Mouse (Mus musculus): Measurements from ENCODE around the gene Qsox1. TPM values are rescaled to one million over a fixed set of nuclear protein-coding genes. Genes with fewer than 3 reads are reported as not detected.

Qsox1 gene
- polyA plus RNA-seq, 1 experiment, result 70.3 TPM

DNA sequence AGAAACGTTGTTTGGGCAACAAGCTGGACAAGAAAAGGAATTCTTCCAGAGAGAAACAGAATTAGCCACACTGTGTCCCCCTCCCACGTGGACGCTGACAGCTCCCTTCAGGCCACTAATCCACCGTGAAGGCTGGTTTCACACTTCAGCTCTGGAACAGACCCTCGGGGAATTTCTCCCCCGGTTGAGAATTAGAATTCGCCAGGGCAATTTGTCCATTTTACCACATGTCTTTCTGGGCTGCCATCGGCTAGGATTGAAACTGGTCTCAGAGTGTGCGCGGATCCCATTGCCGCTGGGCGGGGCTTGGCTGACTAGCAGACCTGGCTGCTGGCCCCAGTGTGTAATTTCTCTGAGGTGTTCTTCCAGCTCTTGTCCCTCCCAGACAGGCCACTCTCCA lies 53.5 kb downstream of the Qsox1 start:
- no peaks in the 10 kb centered on the region for H3K79me2 ChIP-seq (ENCODE audit: control insufficient read depth, insufficient read depth)
- no peaks in the 10 kb centered on the region for H3K79me3 ChIP-seq (ENCODE audit: low read depth)
- H3ac ChIP-seq (ENCODE audit: control insufficient read depth, insufficient read length, low read depth), result no peak overlapping the region
- no peaks in the 10 kb centered on the region for H3K36me3 ChIP-seq (ENCODE audit: control insufficient read depth, insufficient read depth)
- TF ChIP-seq CTCF (IDR thresholded peaks at IDR 0.05; ENCODE audit: control insufficient read depth, insufficient read depth, insufficient read length), result no peak
- TF ChIP-seq MYOG (IDR thresholded peaks at IDR 0.05; ENCODE audit: control insufficient read depth, extremely low read depth, insufficient read length), result no peak
- no peak for TF ChIP-seq FOSL1 (IDR thresholded peaks at IDR 0.05; ENCODE audit: insufficient read depth, low read length, poor library complexity, severe bottlenecking)
- TF ChIP-seq USF1 (IDR thresholded peaks at IDR 0.05; ENCODE audit: low read depth), result no peak
- no peak for TF ChIP-seq MYOD1 (IDR thresholded peaks at IDR 0.05; ENCODE audit: control insufficient read depth, insufficient read length, low read depth)
- no peak for TF ChIP-seq CEBPB (IDR thresholded peaks at IDR 0.05; ENCODE audit: low read depth)
- no peak for TF ChIP-seq MAX (IDR thresholded peaks at IDR 0.05)
- no peak overlapping the region for H3K4me3 ChIP-seq (ENCODE audit: insufficient read depth, poor library complexity, severe bottlenecking)
- peaks cover 7% of the 10 kb centered on the region for H3K27me3 ChIP-seq (ENCODE audit: control insufficient read depth, insufficient read depth, insufficient read length)

GRCm38 (mm10) chr1:155758711-155759110 lies 54.0 kb downstream of the Qsox1 start:
- Histone ChIP-seq H3K27me3 (ENCODE audit: control insufficient read depth, insufficient read depth, insufficient read length) (peaks cover 8% of the 10 kb centered on the region), H3K79me3 (ENCODE audit: low read depth) (no peaks in the 10 kb centered on the region), H3K79me2 (ENCODE audit: control insufficient read depth, insufficient read depth) (no peaks in the 10 kb centered on the region), H3K4me3 (ENCODE audit: insufficient read depth, poor library complexity, severe bottlenecking) (no peak overlapping the region), H3K36me3 (ENCODE audit: control insufficient read depth, insufficient read depth) (no peaks in the 10 kb centered on the region), H3ac (ENCODE audit: control insufficient read depth, insufficient read length, low read depth) (no peak overlapping the region)
- TF ChIP-seq MYOD1 (IDR thresholded peaks at IDR 0.05; ENCODE audit: control insufficient read depth, insufficient read length, low read depth) (no peak), MYOG (IDR thresholded peaks at IDR 0.05; ENCODE audit: control insufficient read depth, extremely low read depth, insufficient read length) (no peak), USF1 (IDR thresholded peaks at IDR 0.05; ENCODE audit: low read depth) (no peak), CEBPB (IDR thresholded peaks at IDR 0.05; ENCODE audit: low read depth) (no peak)

GRCm38 (mm10) chr1:155757621-155758020 lies 55.1 kb downstream of the Qsox1 start:
- no peaks in the 10 kb centered on the region for H3K79me3 ChIP-seq (ENCODE audit: low read depth)
- no peak overlapping the region for H3ac ChIP-seq (ENCODE audit: control insufficient read depth, insufficient read length, low read depth)
- no peaks in the 10 kb centered on the region for H3K79me2 ChIP-seq (ENCODE audit: control insufficient read depth, insufficient read depth)
- no peak overlapping the region for H3K4me3 ChIP-seq (ENCODE audit: insufficient read depth, poor library complexity, severe bottlenecking)
- H3K27me3 ChIP-seq (ENCODE audit: control insufficient read depth, insufficient read depth, insufficient read length), result peaks cover 17% of the 10 kb centered on the region
- TF ChIP-seq CEBPB (IDR thresholded peaks at IDR 0.05; ENCODE audit: low read depth) (no peak), CTCF (IDR thresholded peaks at IDR 0.05; ENCODE audit: control insufficient read depth, insufficient read depth, insufficient read length) (no peak), MYOG (IDR thresholded peaks at IDR 0.05; ENCODE audit: control insufficient read depth, extremely low read depth, insufficient read length) (no peak), MAX (IDR thresholded peaks at IDR 0.05) (no peak), MYOD1 (IDR thresholded peaks at IDR 0.05; ENCODE audit: control insufficient read depth, insufficient read length, low read depth) (no peak), USF1 (IDR thresholded peaks at IDR 0.05; ENCODE audit: low read depth) (no peak), FOSL1 (IDR thresholded peaks at IDR 0.05; ENCODE audit: insufficient read depth, low read length, poor library complexity, severe bottlenecking) (no peak)
- H3K36me3 ChIP-seq (ENCODE audit: control insufficient read depth, insufficient read depth), result no peaks in the 10 kb centered on the region

DNA sequence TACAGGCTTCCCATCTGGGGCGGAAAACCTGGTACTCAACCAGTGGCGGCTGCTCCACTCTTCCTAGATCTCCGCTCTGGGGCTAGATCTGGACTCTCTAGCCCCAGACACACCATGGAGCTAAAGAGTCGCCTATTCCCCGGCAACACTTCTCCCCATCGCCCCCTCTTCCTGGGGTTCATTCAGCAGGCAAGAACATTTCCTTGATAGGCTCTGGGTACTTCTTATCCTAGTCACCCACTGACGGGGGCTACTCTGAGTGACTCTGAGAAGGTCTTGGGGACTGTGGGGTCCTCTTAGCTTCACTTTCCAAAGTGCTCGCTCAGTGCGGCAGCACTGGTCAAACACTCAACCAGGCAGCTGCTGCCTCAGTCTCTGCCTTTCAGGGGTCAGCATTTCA lies 59.3 kb downstream of the Qsox1 start:
- TF ChIP-seq USF1 (IDR thresholded peaks at IDR 0.05; ENCODE audit: low read depth), result no peak
- TF ChIP-seq CTCF (IDR thresholded peaks at IDR 0.05; ENCODE audit: control insufficient read depth, insufficient read depth, insufficient read length), result no peak
- TF ChIP-seq CEBPB (IDR thresholded peaks at IDR 0.05; ENCODE audit: low read depth), result no peak
- no peak for TF ChIP-seq MYOG (IDR thresholded peaks at IDR 0.05; ENCODE audit: control insufficient read depth, extremely low read depth, insufficient read length)
- Histone ChIP-seq H3K79me3 (ENCODE audit: low read depth) (no peaks in the 10 kb centered on the region), H3ac (ENCODE audit: control insufficient read depth, insufficient read length, low read depth) (no peak overlapping the region), H3K36me3 (ENCODE audit: control insufficient read depth, insufficient read depth) (no peaks in the 10 kb centered on the region), H3K27me3 (ENCODE audit: control insufficient read depth, insufficient read depth, insufficient read length) (peaks cover 46% of the 10 kb centered on the region), H3K79me2 (ENCODE audit: control insufficient read depth, insufficient read depth) (no peaks in the 10 kb centered on the region), H3K4me3 (ENCODE audit: insufficient read depth, poor library complexity, severe bottlenecking) (no peak overlapping the region)

- Histone ChIP-seq H3K79me2 (ENCODE audit: control insufficient read depth, insufficient read depth) (no peaks in the 10 kb centered on the region), H3K4me3 (ENCODE audit: insufficient read depth, poor library complexity, severe bottlenecking) (no peak within 1 kb of the TSS), H3K27me3 (ENCODE audit: control insufficient read depth, insufficient read depth, insufficient read length) (peaks cover 49% of the 10 kb centered on the region), H3K36me3 (ENCODE audit: control insufficient read depth, insufficient read depth) (no peaks in the 10 kb centered on the region), H3ac (ENCODE audit: control insufficient read depth, insufficient read length, low read depth) (no peak within 1 kb of the TSS), H3K79me3 (ENCODE audit: low read depth) (no peaks in the 10 kb centered on the region)
- TF ChIP-seq MAX (IDR thresholded peaks at IDR 0.05) (no peak), MYOD1 (IDR thresholded peaks at IDR 0.05; ENCODE audit: control insufficient read depth, insufficient read length, low read depth) (no peak), FOSL1 (IDR thresholded peaks at IDR 0.05; ENCODE audit: insufficient read depth, low read length, poor library complexity, severe bottlenecking) (no peak), CTCF (IDR thresholded peaks at IDR 0.05; ENCODE audit: control insufficient read depth, insufficient read depth, insufficient read length) (no peak), CEBPB (IDR thresholded peaks at IDR 0.05; ENCODE audit: low read depth) (no peak), USF1 (IDR thresholded peaks at IDR 0.05; ENCODE audit: low read depth) (no peak), MYOG (IDR thresholded peaks at IDR 0.05; ENCODE audit: control insufficient read depth, extremely low read depth, insufficient read length) (no peak)
Observed at GRCm38 (mm10) chr1:155751484-155752255, 61.0 kb downstream of the Qsox1 start, which contains the start of gene Lhx4. Gene Lhx4, minus strand, starts transcription at chr1:155751684.
